In the genomic region with DNA sequence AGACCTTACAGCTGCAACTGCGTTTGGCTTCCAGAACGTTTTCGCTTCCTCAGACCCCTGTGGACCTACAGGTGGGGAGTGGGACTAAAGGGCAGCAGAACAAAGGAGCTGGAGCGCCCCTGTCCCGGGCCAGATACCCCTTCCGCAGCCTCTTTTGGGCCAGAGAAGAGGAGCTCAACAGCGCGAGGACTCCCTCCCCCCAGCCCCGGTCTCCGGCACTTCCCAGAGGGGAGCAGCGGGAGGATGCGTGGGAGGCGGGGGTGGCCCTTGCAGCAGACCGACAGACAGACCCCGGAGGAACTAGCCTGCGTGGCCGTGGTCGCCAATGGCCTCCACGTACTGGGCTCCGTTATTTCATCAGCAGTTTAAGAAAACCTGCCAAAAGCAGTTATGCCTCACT, we compare ENCODE assay signal across 8 mouse cellular contexts. TPM values are rescaled to one million over a fixed set of nuclear protein-coding genes. Genes with fewer than 3 reads are reported as not detected.
A peak's percentile ranks its signal among the peaks of the same experiment; 100 is the strongest.
DNase-seq lines count a peak whose midpoint lies in the region; ATAC-seq and TF ChIP-seq lines count a peak whose summit lies in the region.

No protein-coding gene starts in this region.

- intact Hi-C loops in left cerebral cortex, adult 2 months (cut with DNase I): no loop called here

- 0 out of 2 replicates have a peak, but pooled peaks cover 5% of the 10 kb centered on the region for H3K27me3 ChIP-seq in heart, postnatal 0 days (ENCODE audit: control insufficient read depth, insufficient read depth, low read length)
- H3K27me3 ChIP-seq in liver, embryonic 13.5 days: peaks cover 73% of the 10 kb centered on the region
- H3K27me3 ChIP-seq in stomach, embryonic 16.5 days (ENCODE audit: control insufficient read depth, insufficient read depth, low read length): peaks cover 35% of the 10 kb centered on the region

- TF ChIP-seq POLR2A in cortical plate, adult 2 months (IDR thresholded peaks at IDR 0.05; ENCODE audit: extremely low read depth, insufficient read depth, low read length): no peak

- TF ChIP-seq CTCF in left cerebral cortex, adult 2 months (IDR thresholded peaks at IDR 0.05): no peak
- no peak for TF ChIP-seq CTCF in cortical plate, adult 2 months (IDR thresholded peaks at IDR 0.05; ENCODE audit: extremely low read depth, insufficient read depth, low read length)
- no peak for TF ChIP-seq CTCF in heart, postnatal 0 days (IDR thresholded peaks at IDR 0.05; ENCODE audit: low read depth)

- H3K9me3 ChIP-seq in heart, postnatal 0 days (replicated peaks; ENCODE audit: control insufficient read depth, low read length): no peaks in the 10 kb centered on the region
- H3K9me3 ChIP-seq in liver, embryonic 13.5 days (replicated peaks): no peaks in the 10 kb centered on the region
- no peaks in the 10 kb centered on the region; the same call in 1 of the 2 replicates for H3K9me3 ChIP-seq in stomach, embryonic 16.5 days (replicated peaks; ENCODE audit: control insufficient read depth, low read length)

- peak overlapping the region; percentile 74 for H3K4me2 ChIP-seq in heart, postnatal 0 days (ENCODE audit: low read depth, low read length)
- peak overlapping the region; percentile 47 for H3K4me2 ChIP-seq in liver, embryonic 13.5 days
- H3K4me2 ChIP-seq in stomach, embryonic 16.5 days (ENCODE audit: low read depth, low read length): peak overlapping the region; percentile 62

- 10% methylated on average over 20 of the region's 20 CpGs for WGBS in heart, postnatal 0 days
- WGBS in liver, embryonic 13.5 days (ENCODE audit: insufficient replicate concordance): 10% methylated on average over 20 of the region's 20 CpGs
- 11% methylated on average over 20 of the region's 20 CpGs for WGBS in stomach, embryonic 16.5 days

- peak in 1 of 2 experiments; percentile 13 for DNase-seq in left cerebral cortex, adult 2 months (ENCODE audit: extremely low spot score in 1 of 2, low spot score in 2 of 2)
- no peak for DNase-seq in left cerebral cortex, adult 8-10 months (ENCODE audit: low spot score in 2 of 2)
- DNase-seq in R1 (ENCODE audit: low read depth, low spot score): peak; percentile 46
- DNase-seq in heart, postnatal 0 days (ENCODE audit: low spot score): no peak
- DNase-seq in liver, embryonic 13.5 days: no peak
- DNase-seq in Muller cell, postnatal 12 days (ENCODE audit: inconsistent ontology term): no peak

- no peaks in the 10 kb centered on the region for H3K36me3 ChIP-seq in heart, postnatal 0 days (replicated peaks; ENCODE audit: control insufficient read depth, insufficient read depth, low read length)
- no peaks in the 10 kb centered on the region for H3K36me3 ChIP-seq in liver, embryonic 13.5 days
- no peaks in the 10 kb centered on the region for H3K36me3 ChIP-seq in stomach, embryonic 16.5 days (ENCODE audit: control insufficient read depth, insufficient read depth, low read length)

- no peak for TF ChIP-seq EP300 in heart, postnatal 0 days (IDR thresholded peaks at IDR 0.05; ENCODE audit: low read depth)

- H3K9ac ChIP-seq in heart, postnatal 0 days (replicated peaks; ENCODE audit: low read depth, low read length): peak overlapping the region; percentile 60
- no peak overlapping the region for H3K9ac ChIP-seq in liver, embryonic 13.5 days
- peak overlapping the region; percentile 50; the same call in 1 of the 2 replicates for H3K9ac ChIP-seq in stomach, embryonic 16.5 days (ENCODE audit: low read length)

- H3K4me3 ChIP-seq in left cerebral cortex, adult 2 months: peak overlapping the region; percentile 29
- H3K4me3 ChIP-seq in cortical plate, adult 2 months (ENCODE audit: insufficient read depth, low read length): peak overlapping the region; percentile 37; the same call in 1 of the 2 replicates
- peak overlapping the region; percentile 61 for H3K4me3 ChIP-seq in heart, postnatal 0 days (ENCODE audit: low read depth, low read length)
- peak overlapping the region; percentile 36 for H3K4me3 ChIP-seq in liver, embryonic 13.5 days (replicated peaks)
- peak overlapping the region; percentile 49 for H3K4me3 ChIP-seq in stomach, embryonic 16.5 days (replicated peaks; ENCODE audit: low read length)

- no peak overlapping the region for H3K27ac ChIP-seq in left cerebral cortex, adult 2 months
- H3K27ac ChIP-seq in cortical plate, adult 2 months (ENCODE audit: insufficient read depth, low read length): no peak overlapping the region
- 0 out of 2 replicates have a peak overlapping the region, but pooled peaks have one; percentile 7 for H3K27ac ChIP-seq in heart, postnatal 0 days (ENCODE audit: low read depth)
- no peak overlapping the region for H3K27ac ChIP-seq in liver, embryonic 13.5 days
- no peak overlapping the region for H3K27ac ChIP-seq in stomach, embryonic 16.5 days (ENCODE audit: low read length)

- peaks cover 1% of the 10 kb centered on the region; the same call in 1 of the 2 replicates for H3K4me1 ChIP-seq in cortical plate, adult 2 months (ENCODE audit: control insufficient read depth, insufficient read depth, low read length)
- H3K4me1 ChIP-seq in heart, postnatal 0 days (ENCODE audit: control insufficient read depth, insufficient read depth): no peaks in the 10 kb centered on the region
- H3K4me1 ChIP-seq in liver, embryonic 13.5 days (replicated peaks): no peaks in the 10 kb centered on the region
- 0 out of 2 replicates have a peak, but pooled peaks cover 3% of the 10 kb centered on the region for H3K4me1 ChIP-seq in stomach, embryonic 16.5 days (ENCODE audit: control insufficient read depth, insufficient read depth, low read length)

- no peak for ATAC-seq in heart, postnatal 0 days (ENCODE audit: insufficient read depth, low read depth)
- ATAC-seq in liver, embryonic 13.5 days (ENCODE audit: low read depth): no peak
- peak; percentile 23; the same call in 1 of the 2 replicates for ATAC-seq in stomach, embryonic 16.5 days (ENCODE audit: insufficient read depth, low FRiP score)

RNA-seq across cellular contexts. Expression of a gene that starts 0.5 kb away (rescaled TPM):
- under 1 TPM in 1 of 2 experiments, not detected in 1; 0.35 TPM for total RNA-seq in left cerebral cortex, adult 2 months (2021)
- 1 to 10 TPM in 1 of 4 experiments, under 1 TPM in 3; 0.44 to 1.2 (median 0.53) TPM for total RNA-seq in left cerebral cortex, adult 8-10 months (2022)
- 0.31 and 0.45 TPM in 2 replicates for polyA plus RNA-seq in cortical plate, adult 2 months (2012; rRNA removed)
- total RNA-seq in heart, postnatal 0 days (2014; rRNA removed; ENCODE audit: low replicate concordance): 1.3 and 9.0 TPM in 2 replicates
- polyA plus RNA-seq in heart, postnatal 0 days (2015; fragmentation: Nextera tagmentation; extraction: Ambion mirVana): 6.4 and 6.8 TPM in 2 replicates
- polyA plus RNA-seq in liver, embryonic 13.5 days (2015; fragmentation: Nextera tagmentation; extraction: Ambion mirVana): not detected in 2 replicates
- 0.14 and 0.15 TPM in 2 replicates for polyA plus RNA-seq in stomach, embryonic 16.5 days (2015; fragmentation: Nextera tagmentation; extraction: Ambion mirVana)
